Mouse (Mus musculus) midbrain, embryonic 11.5 days (tissue): Measurements from ENCODE around the gene Gm10318. TPM values are rescaled to one million over a fixed set of nuclear protein-coding genes. Genes with fewer than 3 reads are reported as not detected.

ENCODE experiments used
- ATAC-seq: fragments of 200-750 bp; cut with Nextera tagmentation; 2 replicates; pipeline ENCODE4 v1.8.0; 2017; ENCODE audit warnings: moderate TSS enrichment, moderate library complexity; ENCODE audit not compliant: low FRiP score
- DNase-seq: peaks from one replicate; pipeline ENCODE4 v3.0.0; 2015; ENCODE audit warnings: low spot score; ENCODE audit errors: missing footprints
- H3K27ac ChIP-seq: fragments of 300-500 bp; sonication (generic); 2 replicates; pipeline ENCODE4 v1.5.1; 2014; ENCODE audit warnings: low read depth, low read length
- H3K27me3 ChIP-seq: fragments of 300-500 bp; sonication (generic); 2 replicates; pipeline ENCODE4 v1.6.1; 2014; ENCODE audit warnings: mild to moderate bottlenecking, low read length, moderate library complexity, mixed read lengths; ENCODE audit not compliant: control insufficient read depth, insufficient read depth
- H3K36me3 ChIP-seq: fragments of 300-500 bp; sonication (generic); 2 replicates; pipeline ENCODE4 v1.6.1; 2014; ENCODE audit warnings: mild to moderate bottlenecking, low read length, moderate library complexity, mixed read lengths; ENCODE audit not compliant: control insufficient read depth, insufficient read depth
- H3K4me1 ChIP-seq: fragments of 300-500 bp; sonication (generic); 2 replicates; pipeline ENCODE4 v1.6.1; 2014; ENCODE audit warnings: low read length; ENCODE audit not compliant: control insufficient read depth, insufficient read depth
- H3K4me2 ChIP-seq: fragments of 300-500 bp; sonication (generic); 2 replicates; pipeline ENCODE4 v1.6.1; 2014; ENCODE audit warnings: mild to moderate bottlenecking, moderate library complexity
- H3K4me3 ChIP-seq: fragments of 300-500 bp; sonication (generic); 2 replicates; pipeline ENCODE4 v1.5.1; 2014; ENCODE audit warnings: low read depth, low read length
- H3K9ac ChIP-seq: fragments of 300-500 bp; sonication (generic); 2 replicates; pipeline ENCODE4 v1.6.1; 2014; ENCODE audit warnings: low read length
- H3K9me3 ChIP-seq: fragments of 300-500 bp; sonication (generic); 2 replicates; pipeline ENCODE4 v1.6.1; 2016; ENCODE audit warnings: low read length; ENCODE audit not compliant: control insufficient read depth
- WGBS: fragments of 180-500 bp; shearing (Covaris S2); extraction: QIAGEN DNeasy Blood & Tissue Kit; methylation state at CpG from one replicate; pipeline ENCODE4 v1.1.7; 2014; 5-methylcytosine and 5-hydroxymethylcytosine counted together
- polyA plus RNA-seq: library from polyadenylated mRNA; unstranded; fragments of >200 nt; fragmentation: Nextera tagmentation; extraction: Ambion mirVana; gene quantifications from 2 replicates; pipeline ENCODE4 v1.2.1, GENCODE M21; 2014

Gm10318 gene
- polyA plus RNA-seq, 1 experiment from 2014 or later, result not detected

DNA sequence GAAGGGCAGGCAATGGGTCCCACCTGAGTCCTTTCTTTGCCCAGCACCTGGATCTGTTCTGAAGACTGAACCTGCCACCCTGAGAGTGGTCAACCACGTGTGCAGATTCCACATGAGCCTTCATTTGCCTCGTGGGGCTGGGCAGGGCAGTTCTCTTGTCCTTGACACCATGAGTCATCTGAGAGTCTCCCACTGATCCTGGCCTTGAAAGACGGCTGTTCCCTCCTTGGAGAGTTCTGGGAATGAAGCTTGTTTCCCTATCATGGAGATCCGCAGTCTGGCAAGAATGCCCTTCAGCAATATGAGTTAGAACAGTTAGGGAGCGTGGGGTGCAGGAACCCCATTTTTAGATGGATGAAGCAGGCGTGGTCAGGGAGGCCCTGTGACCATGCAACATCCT is 13.7 kb upstream of the Gm10318 start:
- no peak overlapping the region for H3K27ac ChIP-seq
- H3K4me1 ChIP-seq, result no peaks in the 10 kb centered on the region
- no peaks in the 10 kb centered on the region for H3K27me3 ChIP-seq
- DNase-seq (no peak), ATAC-seq (no peak)
- peaks cover under 1% of the 10 kb centered on the region; the same call in 1 of the 2 replicates for H3K9me3 ChIP-seq
- H3K4me2 ChIP-seq, result no peak overlapping the region
- WGBS, result 80% methylated on average over 6 of the region's 6 CpGs
- H3K9ac ChIP-seq, result no peak overlapping the region
- no peak overlapping the region for H3K4me3 ChIP-seq
- H3K36me3 ChIP-seq, result no peaks in the 10 kb centered on the region

GRCm38 (mm10) chr10:77846503-77846902 is 6.2 kb upstream of the Gm10318 start, which contains the start of gene Gm36176:
Gene Gm36176, plus strand, starts transcription at chr10:77846803.
- H3K27ac ChIP-seq, result no peak within 1 kb of the TSS
- peaks cover 6% of the 10 kb centered on the region; the same call in 1 of the 2 replicates for H3K9me3 ChIP-seq
- H3K9ac ChIP-seq, result no peak within 1 kb of the TSS
- H3K27me3 ChIP-seq, result no peaks in the 10 kb centered on the region
- no peak for ATAC-seq
- no peak for DNase-seq
- WGBS, result 65% methylated on average over 2 of the region's 3 CpGs
- H3K4me3 ChIP-seq, result no peak within 1 kb of the TSS
- H3K36me3 ChIP-seq, result no peaks in the 10 kb centered on the region
- no peak within 1 kb of the TSS for H3K4me2 ChIP-seq
- H3K4me1 ChIP-seq, result no peaks in the 10 kb centered on the region

GRCm38 (mm10) chr10:77846961-77847360 is 5.7 kb upstream of the Gm10318 start:
- Histone ChIP-seq H3K27ac (no peak overlapping the region), H3K36me3 (no peaks in the 10 kb centered on the region), H3K4me2 (no peak overlapping the region), H3K9ac (no peak overlapping the region), H3K4me3 (no peak overlapping the region), H3K27me3 (no peaks in the 10 kb centered on the region), H3K9me3 (peaks cover 6% of the 10 kb centered on the region; the same call in 1 of the 2 replicates), H3K4me1 (no peaks in the 10 kb centered on the region)
- ATAC-seq (no peak), DNase-seq (no peak)
- 20% methylated on average over 2 of the region's 2 CpGs for whole genome bisulfite sequencing

DNA sequence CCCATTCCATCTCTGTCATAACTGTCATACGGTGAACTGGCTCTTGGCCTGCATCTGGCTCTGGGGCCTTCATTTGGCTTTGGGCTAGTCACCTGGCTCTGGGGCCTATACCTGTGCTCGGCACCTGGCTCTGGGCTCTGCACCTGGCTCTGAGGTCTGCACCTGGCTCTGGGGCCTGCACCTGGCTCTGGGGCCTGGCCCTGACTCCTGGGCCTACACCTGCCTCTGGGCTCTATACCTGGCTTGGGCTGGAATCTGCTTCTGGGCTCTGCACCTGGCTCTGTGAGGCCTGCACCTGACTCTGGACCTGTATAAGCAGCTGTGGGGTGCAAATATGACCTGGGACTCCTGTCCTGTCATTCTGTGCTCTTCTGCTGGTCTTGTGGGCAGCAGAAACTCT is 5.1 kb upstream of the Gm10318 start:
- H3K9me3 ChIP-seq, result peaks cover 6% of the 10 kb centered on the region; the same call in 1 of the 2 replicates
- no peaks in the 10 kb centered on the region for H3K36me3 ChIP-seq
- 74% methylated on average over 2 of the region's 2 CpGs for WGBS
- ATAC-seq (no peak), DNase-seq (no peak)
- no peaks in the 10 kb centered on the region for H3K4me1 ChIP-seq
- H3K4me3 ChIP-seq, result no peak overlapping the region
- H3K27ac ChIP-seq, result no peak overlapping the region
- H3K9ac ChIP-seq, result no peak overlapping the region
- H3K27me3 ChIP-seq, result no peaks in the 10 kb centered on the region
- no peak overlapping the region for H3K4me2 ChIP-seq

DNA sequence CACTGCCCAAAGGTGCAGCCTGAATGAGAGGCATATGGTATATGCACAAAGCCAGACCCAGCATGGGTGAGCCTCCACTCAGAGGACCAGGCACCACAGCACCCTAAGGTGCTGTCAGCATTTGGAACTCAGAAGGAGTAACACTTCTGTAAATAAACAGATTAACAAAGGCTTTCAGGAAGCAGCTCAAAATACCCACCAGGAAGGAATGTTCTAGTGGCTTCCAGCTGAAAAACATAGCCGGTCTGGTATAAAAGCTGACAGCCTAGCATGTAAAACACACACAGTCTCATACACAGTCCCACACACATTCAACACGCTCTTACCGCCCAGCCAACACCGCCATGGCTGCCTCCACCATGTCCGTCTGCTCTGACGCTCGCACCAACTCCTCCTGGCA is 9.0 kb downstream of the Gm10318 start, which contains the start of gene Gm3285:
Gm3285 (plus strand) TSS at position 301 of the 400 bp plus-strand sequence.
- DNase-seq (peak; percentile 72), ATAC-seq (no peak)
- Histone ChIP-seq H3K36me3 (no peaks in the 10 kb centered on the region), H3K27me3 (no peaks in the 10 kb centered on the region), H3K9ac (no peak within 1 kb of the TSS), H3K4me2 (no peak within 1 kb of the TSS), H3K4me3 (no peak within 1 kb of the TSS), H3K4me1 (no peaks in the 10 kb centered on the region), H3K9me3 (no peaks in the 10 kb centered on the region), H3K27ac (no peak within 1 kb of the TSS)
- 48% methylated on average over 7 of the region's 7 CpGs for WGBS

DNA sequence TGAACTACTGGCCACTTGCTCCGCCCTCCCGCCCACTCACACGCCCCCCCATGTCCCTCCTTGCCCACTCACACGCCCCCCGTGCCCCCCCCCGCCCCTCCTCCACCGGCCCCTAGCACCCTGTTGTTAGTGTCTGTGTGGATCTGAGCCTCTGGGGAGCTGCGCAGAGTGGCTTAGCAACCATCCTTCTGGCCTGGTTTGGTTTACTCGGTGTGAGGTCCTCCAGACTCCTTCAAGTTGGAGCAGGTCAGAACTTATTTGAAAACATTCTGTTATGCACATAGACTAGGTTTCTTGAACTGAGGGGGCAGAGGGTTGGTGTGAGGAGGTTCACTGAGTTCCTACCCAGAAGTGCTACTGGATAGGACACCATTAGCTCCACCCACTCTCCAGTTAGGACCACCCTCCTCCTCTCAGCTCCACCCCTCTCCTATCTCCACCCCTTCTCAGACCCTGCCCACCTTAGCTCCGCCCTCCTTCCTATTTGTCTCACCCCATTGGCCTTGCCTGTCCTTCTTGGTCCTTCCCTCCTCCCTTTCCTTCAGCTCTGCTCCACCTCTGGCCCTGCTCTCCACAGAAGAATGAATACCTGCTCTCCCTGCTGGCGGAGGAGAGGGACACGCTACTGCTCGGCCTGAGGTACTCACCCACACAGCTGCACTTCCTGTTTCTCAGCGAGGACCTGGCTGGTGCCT is 11.6 kb downstream of the Gm10318 start:
- WGBS, result 42% methylated on average over 14 of the region's 14 CpGs
- ATAC-seq (peak; percentile 88), DNase-seq (peak; percentile 84)
- Histone ChIP-seq H3K36me3 (no peaks in the 10 kb centered on the region), H3K4me3 (peak overlapping the region; percentile 18; the same call in 1 of the 2 replicates), H3K9me3 (no peaks in the 10 kb centered on the region), H3K27ac (no peak overlapping the region), H3K4me1 (no peaks in the 10 kb centered on the region), H3K27me3 (no peaks in the 10 kb centered on the region), H3K4me2 (peak overlapping the region; percentile 26), H3K9ac (peak overlapping the region; percentile 38; the same call in 1 of the 2 replicates)

DNA sequence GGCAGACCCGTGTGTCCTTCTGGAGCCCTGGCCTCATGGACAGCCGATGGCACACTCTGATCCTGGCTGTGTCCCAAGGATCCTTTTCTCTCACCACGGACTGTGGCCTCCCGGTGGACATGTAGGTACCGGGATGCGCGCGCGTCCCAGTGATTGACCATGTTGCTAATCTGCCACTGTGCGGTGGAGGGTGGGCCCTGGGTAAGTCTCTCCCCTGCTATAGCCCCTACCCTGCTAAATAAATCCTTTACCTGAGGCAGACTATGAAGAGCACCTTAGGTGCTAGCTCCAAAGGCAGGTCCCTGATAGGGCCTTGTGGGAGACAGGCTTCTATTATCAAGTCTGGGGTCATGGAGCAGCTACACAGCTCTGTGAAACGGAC is 12.1 kb downstream of the Gm10318 start:
- peak overlapping the region; percentile 18; the same call in 1 of the 2 replicates for H3K4me3 ChIP-seq
- H3K27me3 ChIP-seq, result no peaks in the 10 kb centered on the region
- WGBS, result 51% methylated on average over 11 of the region's 11 CpGs
- H3K9me3 ChIP-seq, result no peaks in the 10 kb centered on the region
- H3K36me3 ChIP-seq, result no peaks in the 10 kb centered on the region
- peak overlapping the region; percentile 38 for H3K9ac ChIP-seq
- DNase-seq, result no peak
- peak; percentile 31; the same call in 1 of the 2 replicates for ATAC-seq
- H3K27ac ChIP-seq, result no peak overlapping the region
- no peaks in the 10 kb centered on the region for H3K4me1 ChIP-seq
- peak overlapping the region; percentile 26 for H3K4me2 ChIP-seq

DNA sequence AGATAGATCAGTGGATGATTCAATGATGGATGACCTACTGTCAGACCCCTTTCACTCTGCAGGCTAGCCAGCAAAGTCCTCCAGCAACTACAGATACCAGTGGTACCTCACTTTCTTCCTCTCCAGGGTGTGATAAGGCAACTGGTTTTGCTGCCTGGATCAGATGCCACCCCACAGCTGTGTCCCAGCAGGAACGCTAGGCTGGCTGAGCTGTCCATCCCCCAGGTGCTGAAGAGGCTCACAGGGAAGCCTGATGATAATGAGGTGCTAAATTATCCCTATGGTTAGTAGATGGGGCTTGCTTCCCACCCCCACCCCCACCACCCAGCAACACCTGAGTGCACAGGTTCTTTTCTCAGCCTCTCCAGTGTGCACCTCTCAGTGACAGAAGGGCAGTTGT is 14.9 kb downstream of the Gm10318 start:
- 30% methylated on average over 1 of the region's 1 CpGs for WGBS
- Histone ChIP-seq H3K36me3 (no peaks in the 10 kb centered on the region), H3K4me3 (no peak overlapping the region), H3K9me3 (no peaks in the 10 kb centered on the region), H3K27me3 (no peaks in the 10 kb centered on the region), H3K9ac (no peak overlapping the region), H3K4me2 (no peak overlapping the region), H3K4me1 (no peaks in the 10 kb centered on the region), H3K27ac (no peak overlapping the region)
- ATAC-seq, result no peak
- no peak for DNase-seq

DNA sequence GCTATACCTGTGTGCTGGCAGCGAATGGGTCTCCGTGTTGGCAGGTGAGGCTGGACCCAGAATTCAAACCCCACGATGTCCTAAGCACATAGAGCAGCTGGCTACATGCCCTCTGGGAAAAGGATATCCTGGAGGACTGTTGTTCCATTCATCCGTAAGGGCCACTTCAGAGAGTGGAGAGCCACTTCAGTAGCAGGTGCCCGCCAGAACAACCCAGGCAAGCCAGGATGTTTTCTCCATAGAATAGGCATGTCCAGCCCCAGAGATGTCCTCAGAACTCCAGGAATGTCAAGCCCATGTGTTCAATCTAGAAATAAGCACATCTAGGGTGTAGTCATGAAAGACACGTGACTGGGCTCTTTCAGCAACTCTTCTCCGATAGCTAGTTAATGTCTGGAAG is 17.0 kb downstream of the Gm10318 start:
- no peak overlapping the region for H3K27ac ChIP-seq
- H3K27me3 ChIP-seq, result no peaks in the 10 kb centered on the region
- 87% methylated on average over 7 of the region's 7 CpGs for WGBS
- DNase-seq, result no peak
- H3K4me2 ChIP-seq, result no peak overlapping the region
- no peak for ATAC-seq
- no peak overlapping the region for H3K9ac ChIP-seq
- H3K4me3 ChIP-seq, result no peak overlapping the region
- H3K9me3 ChIP-seq, result no peaks in the 10 kb centered on the region
- H3K4me1 ChIP-seq, result no peaks in the 10 kb centered on the region
- H3K36me3 ChIP-seq, result no peaks in the 10 kb centered on the region
